ENCODE assay signal across 20 mouse cellular contexts in the genomic region with DNA sequence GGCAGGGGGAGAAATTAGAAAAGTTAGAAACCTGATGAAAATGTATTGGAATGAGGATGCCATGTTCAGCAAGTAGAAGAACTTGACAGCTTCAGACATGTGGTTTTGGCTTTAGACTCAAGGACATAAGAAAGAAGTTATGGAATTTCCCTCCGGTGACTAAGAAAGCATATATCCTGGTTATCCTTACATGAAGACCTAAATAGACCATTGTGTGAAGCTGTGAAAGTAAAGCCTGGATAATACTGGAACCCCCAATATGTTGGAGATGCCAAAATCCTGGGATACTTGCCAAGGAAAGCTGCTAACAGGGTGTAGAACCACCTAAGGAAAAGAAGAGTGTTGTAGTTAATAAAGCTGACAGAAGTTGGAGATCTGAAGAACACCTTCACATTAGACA.
DNase-seq lines count a peak whose midpoint lies in the region; ATAC-seq lines count a peak whose summit lies in the region.
"Had no signal": no experiment of that assay in that cellular context is flagged by ENCODE, and none has a peak within 500 bp of the region (broad histone marks: within the 10 kb centered on the region; RNA-seq: fewer than 3 reads in every experiment).

No protein-coding gene starts in this region.

- no peak for DNase-seq in frontal cortex, postnatal 25 days (ENCODE audit: low spot score in 2 of 2)
- DNase-seq in 3T3-L1 (ENCODE audit: low read depth, low spot score) (peak; percentile 84), NIH3T3 (ENCODE audit: low read depth) (peak; percentile 74)
- peak; percentile 21 for DNase-seq in fat pad, adult 2 months (ENCODE audit: extremely low read depth, low read depth, low spot score)
- no peak for DNase-seq in spleen, postnatal 36 days (ENCODE audit: low spot score in 2 of 2)
- DNase-seq: adrenal gland, adult 2 months; adrenal gland, postnatal 10 days; adrenal gland, postnatal 25 days; B cell, adult 2 months; cerebellum, adult 11 months; cerebellum, adult 18-20 months; cerebellum, adult 8-10 months; cerebellum, adult 9-11 months; cerebellum, postnatal 25 days; forebrain, postnatal 0 days had no signal

- peak; percentile 52 for ATAC-seq in frontal cortex, adult (ENCODE audit: low TSS enrichment)
- ATAC-seq in inflammation-experienced regulatory T-cells, adult 6 months = no peak
- ATAC-seq: CD4-positive, CD25-positive, alpha-beta regulatory T cell, adult 4 months; forebrain, embryonic 13.5 days; forebrain, embryonic 15.5 days; forebrain, postnatal 0 days had no signal

Comparison
In these comparisons a context has a peak if more than half of its experiments do, and no peak if none do; other contexts are left out.
1. DNase-seq: peak in 3T3-L1 (single experiment), NIH3T3 (single experiment) and fat pad, adult 2 months (single experiment); none in frontal cortex, postnatal 25 days (0 of 2) and spleen, postnatal 36 days (0 of 2).